Mouse (Mus musculus) lung, postnatal 25 days (tissue): ENCODE measurements around the gene Prrx1.

ENCODE experiments used
- DNase-seq: peaks from one replicate; pipeline ENCODE4 v3.0.0; 2022; ENCODE audit warnings: low spot score

The Prrx1 gene

DNA sequence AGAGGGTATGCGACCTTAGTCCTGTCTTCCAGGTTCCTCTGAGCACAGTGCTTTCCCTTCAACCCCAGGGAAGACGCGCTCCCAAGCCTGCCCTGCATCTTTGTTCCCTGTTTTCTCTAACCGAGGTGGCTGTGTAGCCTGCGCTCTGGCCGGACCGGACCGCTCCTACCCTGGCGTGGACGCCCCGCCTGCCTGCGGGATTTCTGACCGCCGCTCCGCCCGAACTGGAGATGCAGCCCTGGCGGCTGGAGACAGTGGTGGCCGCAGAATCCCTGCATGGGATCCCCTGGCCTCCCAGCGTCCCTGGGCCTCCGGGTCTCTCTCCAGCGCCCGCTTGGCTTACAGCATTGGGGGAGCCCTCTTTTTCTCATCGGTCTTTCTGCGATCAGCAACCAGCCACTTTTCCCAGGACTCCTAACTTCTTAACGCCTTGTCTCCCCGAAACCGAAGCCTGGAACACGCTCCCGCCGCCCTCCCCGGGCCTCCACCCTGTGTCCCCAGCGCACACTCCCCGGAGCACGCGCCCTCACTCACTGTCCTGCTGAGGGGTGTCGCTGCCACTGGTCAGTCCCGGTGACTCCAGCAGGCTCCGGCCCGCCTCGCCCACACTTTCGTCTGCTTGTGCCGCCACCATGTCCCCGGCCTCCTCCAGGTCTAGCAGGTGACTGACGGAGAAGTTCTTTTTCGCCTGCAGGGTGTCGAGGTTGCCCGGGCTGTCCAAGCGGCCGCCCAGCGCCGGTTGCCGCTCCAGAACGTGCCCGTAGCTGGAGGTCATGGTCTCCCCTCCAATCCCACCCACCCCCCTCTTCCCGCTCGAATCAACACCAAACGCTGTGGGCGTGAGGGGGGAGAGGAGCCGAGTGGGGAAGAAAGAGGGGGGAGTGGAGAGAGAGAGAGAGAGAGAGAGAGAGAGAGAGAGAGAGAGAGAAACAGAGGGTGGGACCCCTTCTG is 1.4 kb downstream of the Prrx1 start:
- no peak for DNase-seq

DNA sequence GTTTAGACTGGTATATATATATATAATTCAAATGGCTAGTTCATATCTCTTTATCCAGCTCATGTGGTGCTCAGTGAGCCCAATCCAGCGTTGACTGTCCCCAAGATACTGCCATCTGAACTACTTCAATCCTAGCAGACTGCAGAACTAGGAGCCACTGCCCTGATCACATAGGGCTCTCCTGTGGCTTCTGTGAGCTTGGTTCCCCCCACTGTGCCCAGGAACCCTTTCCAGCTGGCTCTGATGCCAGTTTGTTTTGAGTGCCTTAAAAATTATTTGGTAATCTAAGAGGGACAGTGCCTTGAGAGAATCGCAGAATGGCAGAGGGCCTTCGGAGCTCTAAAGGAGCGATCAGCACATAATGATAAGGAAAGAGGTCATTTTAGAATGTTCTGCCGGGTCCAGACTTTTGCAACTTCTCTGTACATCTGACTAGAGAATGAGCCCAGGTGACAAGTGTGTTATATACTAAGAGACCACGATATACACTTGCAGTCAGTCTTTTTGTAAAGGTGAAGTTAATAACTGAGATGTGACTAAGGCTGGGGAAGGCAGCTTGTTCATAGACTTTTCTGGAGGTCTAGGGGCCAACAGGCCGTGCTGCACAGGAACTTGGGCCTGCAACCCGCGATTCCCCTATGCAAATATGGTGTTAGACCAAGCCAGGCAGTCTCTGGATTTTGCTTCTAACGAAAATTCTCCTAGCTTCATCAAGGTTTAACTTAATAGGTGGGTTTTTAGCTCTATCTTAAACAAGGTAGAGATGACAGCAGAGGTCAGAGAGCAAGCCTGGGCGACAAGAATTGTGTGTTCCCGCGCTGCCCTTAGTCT is 2.3 kb downstream of the Prrx1 start:
- DNase-seq: no peak

DNA sequence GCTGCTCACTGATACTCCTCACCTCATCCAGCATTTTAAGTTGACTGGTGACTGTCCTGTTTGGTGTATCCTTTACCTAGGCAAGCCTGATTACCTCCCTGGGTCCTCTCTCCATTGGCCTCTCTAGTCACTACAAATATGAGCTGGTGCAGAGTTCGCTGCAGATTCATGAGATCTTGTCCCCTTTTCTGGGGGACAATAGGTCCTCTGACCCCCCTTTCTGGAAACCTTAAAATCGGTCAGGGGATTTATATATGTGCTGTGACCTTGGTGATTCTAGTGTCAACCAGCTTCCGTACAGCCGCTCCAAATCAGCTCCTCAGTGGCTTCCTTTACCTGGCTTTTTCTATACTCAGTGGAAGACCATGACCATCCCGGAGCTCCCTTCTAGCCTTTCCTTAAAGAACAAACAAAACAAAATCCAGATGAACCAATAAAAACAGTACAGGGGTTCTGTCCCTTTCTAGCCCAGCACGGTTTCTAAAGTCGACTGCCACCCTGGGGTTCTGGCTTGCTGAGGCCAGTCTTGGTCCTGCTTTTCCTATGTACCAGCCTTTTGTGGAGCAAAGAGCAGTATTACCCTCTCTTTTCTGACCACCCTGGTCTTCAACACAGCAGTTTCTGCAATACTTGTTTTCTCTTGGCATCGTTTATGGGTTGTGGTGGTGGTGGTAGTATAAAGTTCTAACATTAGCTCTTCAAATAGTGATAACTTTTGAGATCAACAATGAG is 3.3 kb downstream of the Prrx1 start:
- DNase-seq: no peak

DNA sequence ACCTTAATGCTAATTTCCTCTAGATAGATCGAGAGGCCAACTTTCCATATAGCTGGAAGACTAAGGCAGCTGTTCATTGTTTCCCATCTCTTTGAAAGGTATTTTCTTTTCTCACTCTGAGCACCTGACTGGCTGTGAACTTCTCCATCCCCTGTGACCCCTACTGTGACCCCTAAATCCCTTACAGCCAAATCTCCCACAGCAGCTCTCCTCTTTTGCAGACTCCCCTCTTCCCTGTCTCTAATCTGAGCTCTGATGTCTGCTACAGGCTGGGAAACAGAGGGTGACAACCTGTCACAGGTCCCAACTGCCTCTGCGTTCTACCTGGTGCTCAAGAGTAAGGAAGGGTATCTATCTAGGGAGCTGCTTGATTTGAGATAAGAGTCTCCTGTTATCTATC is 4.0 kb downstream of the Prrx1 start:
- DNase-seq: no peak

DNA sequence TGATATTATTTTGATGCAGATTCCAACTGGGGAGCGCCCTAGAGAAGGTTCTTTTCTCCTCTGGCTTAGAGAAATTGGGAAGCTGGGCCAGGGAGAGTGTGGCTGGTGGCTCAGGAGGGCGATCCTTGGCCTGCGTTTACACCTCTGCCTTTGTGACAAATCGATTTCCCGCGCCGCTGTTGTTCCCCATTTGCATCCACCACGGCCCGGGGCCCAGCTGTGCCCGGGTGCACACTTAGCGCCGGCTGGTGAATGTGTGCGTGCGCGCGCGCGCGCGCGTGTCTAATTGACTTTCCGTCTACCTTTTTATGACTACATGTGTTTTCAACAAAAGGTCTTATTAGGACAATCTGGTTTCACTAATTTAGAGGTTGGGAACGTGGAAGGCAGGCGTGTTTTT is 4.9 kb downstream of the Prrx1 start:
- no peak for DNase-seq

DNA sequence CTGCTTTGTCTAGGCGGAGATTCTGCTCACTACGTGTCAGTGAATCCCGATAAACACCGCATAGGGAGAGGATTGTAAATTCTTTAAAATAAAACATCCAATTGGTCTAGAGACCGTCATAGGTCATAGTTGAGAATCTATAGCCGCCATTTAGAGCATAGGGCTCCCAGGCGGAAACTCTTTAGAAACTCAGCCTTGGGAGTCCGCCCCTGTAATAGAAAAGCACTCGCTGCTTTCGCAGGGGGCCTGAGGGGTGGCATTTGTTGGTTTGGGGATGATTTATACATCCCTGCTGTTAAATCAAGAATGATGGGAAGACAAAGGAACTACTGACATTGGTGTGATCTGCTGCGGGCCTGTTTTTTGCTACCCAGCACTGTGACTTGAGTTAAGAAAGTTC is 5.8 kb downstream of the Prrx1 start:
- no peak for DNase-seq

DNA sequence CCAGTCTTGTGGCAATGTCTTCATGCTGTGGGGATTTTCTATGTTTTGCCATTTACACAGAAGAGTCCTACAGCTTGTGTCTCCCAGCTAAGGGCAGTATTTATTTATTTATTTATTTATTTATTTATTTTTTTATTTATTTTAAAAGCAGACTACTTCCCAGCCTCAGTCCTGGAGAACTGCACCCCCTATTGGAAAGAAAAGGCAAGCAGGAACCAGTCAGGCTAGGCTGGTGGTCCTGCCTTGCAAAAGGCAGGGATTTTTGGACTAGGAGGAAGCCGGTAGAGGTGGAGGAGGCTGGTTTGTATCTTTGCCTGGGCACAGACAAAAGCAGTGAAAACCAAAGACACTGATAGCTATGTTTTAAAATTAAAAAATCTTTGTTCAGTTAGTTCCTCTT is 7.6 kb downstream of the Prrx1 start:
- DNase-seq: no peak

DNA sequence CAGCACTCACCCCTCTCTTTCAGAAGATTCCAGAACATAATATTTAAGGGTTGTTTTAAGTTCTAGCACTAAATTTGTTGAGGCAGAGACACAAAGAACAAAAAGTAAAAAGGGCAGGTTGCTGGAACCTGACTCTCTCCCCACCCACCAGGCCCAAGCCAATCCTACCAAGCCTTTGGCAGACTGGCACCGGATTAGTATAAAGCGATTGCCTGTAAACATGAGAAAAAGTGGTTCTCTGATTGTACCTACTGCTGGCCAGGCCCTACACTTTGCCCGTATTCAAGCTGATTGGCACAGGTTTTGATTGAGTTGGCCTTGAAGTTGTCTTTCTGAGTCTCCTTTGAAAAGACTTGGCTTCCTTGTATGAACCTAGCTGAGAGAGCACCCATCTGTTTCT is 8.7 kb downstream of the Prrx1 start:
- DNase-seq: no peak

DNA sequence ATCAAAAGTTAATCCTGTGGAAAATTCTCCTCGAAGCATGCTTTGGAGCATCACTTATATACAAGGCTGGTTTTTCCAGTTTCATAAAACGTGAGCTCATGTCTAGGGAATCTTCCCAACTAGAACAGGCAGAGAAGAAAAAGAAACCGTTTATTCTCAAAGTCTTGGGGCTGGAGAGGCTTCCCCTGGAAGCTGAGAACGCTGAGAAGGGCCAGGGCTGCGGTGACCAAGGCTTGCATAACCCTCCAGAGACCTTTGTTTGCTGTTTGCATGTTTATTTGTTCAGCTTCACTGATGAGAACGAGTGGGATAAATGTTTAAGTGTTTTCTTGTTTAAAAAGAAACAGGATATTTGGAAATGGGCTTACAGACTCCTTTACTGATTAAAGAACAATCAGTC is 11.2 kb downstream of the Prrx1 start:
- no peak for DNase-seq

DNA sequence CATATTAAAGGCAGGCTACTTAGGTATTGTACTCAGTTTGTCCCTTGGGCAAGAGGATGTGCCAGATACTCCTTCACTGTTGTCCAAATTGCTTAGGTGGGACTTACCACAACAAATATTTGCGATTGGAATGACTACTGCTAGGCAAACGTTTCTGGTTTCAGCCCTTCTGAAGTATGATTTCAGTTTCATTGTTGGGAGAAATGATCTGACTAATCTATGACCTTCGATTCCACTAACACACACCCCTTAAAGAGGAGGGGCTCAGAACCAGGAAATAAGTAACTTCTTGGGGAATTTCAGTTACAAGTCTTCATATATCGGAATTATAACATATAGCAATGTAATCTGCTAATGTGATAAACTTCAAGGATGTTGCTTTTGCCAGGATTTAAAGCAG is 20.4 kb downstream of the Prrx1 start:
- no peak for DNase-seq

DNA sequence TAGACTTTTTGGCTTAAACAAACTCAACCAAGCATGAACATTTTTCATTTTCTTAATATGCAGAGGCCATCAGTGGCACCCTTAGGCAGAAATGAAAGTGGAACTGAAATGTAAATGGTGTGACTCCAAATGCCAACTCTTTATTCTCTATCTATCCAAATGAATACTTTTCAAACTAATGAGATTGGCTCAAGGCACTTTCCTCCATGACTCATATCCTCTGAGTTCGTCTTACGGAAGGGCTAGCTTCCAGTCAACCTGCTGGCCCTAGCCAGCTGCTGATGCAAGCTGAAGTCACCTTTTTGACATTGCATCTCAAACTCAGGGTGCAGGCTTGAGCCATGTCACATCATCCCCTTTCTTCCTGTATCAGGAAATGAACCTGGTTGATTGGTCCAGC is 21.6 kb downstream of the Prrx1 start:
- DNase-seq: no peak

DNA sequence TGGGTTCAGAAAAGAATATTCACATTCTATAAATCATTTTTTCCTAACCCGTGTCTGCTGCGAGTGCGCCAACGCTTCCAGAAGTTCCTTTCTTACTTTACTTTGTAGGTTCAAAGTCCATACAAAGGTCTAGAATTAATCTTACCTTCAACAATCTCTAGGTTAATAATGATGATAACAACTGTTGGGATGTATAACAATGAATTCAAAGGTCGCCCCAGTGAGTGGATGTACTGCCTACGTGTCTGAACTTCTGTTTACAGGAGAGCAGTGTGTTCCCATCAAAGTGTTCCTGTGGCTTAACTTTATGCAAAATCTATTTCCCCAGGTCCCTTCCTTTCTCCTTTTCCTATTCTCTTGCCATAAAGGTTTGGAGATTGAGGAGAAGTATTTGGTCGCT is 24.4 kb downstream of the Prrx1 start:
- DNase-seq: no peak

DNA sequence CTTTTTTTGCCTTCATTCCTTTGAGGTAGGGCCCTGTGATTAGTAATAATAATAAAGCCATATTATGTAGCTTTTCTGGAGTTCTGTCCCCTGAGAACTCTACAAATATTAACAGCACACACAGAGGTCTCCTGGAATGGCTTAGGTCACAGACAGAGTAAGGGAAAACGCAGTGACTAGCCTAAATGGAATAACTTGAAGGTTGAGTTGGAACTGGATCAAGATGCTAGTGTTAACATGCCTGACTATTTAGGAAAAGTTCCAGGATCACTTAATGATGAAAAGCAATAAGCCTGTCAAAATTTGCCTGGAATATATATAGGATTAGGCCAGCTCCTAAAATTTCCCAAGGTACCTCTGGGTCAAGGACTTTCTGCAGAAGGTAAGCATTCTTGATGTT is 28.0 kb downstream of the Prrx1 start:
- DNase-seq: no peak

DNA sequence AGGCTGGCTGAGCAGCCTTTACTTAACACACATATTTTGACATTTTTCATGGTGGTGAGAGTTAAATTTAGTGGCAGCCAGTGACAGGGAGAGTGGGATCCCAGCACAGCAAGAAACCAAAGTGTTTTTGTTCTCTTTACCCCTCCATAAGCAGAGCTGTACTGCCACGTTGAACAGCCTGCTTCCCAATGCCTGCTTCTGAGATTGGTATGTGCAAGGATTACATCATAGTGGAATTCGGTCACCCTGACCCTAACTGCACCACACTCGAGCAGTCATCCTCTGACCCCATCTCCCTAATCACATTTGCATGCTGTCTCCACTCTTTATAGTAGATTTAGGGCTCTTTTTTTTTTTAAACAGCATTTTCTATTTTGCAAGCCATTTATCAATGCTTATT is 28.4 kb downstream of the Prrx1 start:
- DNase-seq: no peak

DNA sequence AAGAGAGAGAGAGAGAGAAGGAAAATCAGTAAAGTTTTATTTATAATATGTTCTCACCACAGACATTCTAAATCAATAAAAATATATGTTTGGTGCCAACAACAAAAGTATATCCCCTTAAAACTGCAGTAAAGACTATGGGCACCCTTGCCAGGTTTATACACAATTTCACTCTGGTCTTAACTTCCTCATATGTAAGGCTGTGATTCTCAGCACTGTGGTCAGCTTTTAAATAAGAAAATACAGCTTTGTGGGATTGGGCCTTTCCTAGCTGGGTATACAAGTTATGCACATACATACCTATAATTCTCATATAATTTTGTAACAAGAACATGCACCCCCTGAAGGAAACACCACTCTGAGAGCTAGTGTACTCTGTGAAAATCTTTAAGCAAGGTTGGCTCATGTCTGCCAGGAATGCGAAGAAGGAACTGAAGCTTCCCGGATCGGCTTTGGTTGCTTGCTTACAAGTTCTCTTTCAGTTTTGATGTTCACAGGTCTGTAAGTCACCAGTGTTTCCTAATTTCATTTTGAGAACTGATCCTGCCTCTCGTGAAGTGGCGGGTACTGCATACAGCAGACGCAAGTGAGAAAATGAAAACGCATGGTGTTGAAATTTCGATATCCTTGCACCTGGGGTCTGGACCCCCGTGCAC is 29.4 kb downstream of the Prrx1 start:
- DNase-seq: no peak

DNA sequence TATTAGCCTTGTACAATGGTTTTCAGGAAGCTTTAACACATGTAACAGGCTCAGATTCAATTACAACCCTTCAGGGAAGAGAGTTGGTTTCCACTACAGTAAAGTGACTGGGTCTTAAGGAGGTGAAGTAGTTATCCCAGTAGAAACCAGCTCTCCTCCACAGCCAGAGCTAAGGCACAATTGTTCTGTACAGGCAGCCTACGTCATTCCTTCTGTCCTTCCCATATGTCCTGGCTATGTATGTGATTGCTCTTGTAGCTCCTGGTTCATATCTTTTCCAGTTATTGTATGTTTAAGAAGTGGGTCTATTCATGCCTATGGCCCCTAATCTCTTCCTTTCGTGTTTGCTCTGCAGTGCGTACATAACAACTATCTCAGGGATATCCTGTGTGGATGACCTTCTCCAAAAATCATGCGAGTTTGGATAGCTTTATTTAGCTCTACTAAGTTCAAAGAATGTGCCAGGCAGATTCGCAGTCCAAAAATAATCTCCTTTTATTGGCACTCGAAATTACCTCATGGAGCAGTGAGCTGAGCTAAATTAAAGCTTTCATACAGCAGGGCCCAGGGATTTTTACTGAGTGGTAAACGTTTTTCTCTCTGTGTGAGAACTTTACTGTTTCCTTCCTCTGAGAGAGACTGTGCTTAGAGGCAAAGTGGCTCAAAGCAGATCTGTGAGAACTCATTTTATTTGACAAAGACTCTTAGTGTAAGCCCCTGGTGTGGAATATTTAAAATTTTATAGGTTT is 31.9 kb downstream of the Prrx1 start:
- DNase-seq: no peak

DNA sequence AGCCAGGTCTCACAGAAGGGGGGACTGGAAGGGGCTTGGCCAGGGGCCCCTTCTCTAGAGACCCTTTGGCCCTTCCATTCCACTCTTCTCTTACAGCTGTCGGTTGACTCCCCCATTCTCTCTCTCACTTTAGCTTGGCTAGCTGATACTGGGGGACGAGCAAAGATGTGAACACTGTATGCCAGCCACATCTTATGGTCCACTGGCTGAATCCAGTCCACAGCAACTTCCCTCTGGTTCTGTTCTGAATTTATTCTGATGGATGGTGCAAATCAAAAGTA is 32.7 kb downstream of the Prrx1 start:
- DNase-seq: no peak

DNA sequence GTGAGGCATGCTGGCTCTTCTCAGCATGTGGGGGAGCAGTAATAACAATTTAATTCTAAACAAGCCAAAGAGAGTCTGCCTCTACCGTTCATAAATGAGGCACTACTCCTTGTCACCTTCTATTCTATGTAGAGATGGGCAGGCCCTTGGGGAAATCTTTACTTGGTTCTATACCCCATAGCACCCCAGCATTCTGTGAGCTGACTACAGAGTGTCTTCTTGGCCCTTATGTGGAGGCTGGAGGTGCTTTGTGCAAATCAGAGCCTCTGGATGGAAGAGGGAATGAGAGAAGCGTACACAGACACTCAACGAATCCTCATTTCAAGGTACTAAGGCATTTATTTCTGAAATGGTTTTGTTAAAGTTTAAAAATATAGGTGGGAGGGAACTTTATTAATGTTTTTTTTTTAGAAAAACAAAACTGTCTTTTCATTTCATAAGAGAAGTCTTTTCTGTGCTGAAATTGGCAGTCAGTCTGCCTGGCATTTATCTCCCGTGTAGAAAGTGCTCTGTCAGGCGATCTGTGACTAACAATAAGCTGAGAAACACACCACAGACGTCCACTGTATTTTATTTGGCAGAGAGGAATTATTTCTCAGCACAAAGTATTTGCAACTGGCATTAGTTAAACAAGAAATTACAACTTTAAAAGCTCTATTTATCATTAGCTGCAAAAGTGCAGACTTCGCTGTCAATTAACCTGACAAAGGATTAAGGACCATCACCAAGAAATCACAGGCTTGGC is 33.2 kb downstream of the Prrx1 start:
- no peak for DNase-seq

DNA sequence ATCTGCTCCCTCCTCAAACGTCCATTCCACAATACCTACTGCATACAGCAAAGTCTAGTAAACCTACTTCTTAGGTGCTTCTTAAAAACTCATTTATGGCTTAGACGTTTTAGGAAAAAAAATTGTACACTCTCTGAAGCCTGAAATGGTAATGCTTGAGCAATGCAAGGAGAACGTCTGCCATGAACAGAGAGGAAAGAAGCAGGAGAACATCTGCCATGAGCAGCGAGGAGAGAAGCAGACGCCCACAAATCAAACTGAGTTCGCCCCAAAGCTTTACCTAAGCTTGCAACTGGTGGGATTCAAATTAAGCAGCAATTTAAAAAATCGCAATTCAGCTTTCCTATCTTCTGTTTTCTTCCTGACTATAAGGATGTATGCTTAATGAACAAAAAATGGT is 36.4 kb downstream of the Prrx1 start:
- DNase-seq: no peak

DNA sequence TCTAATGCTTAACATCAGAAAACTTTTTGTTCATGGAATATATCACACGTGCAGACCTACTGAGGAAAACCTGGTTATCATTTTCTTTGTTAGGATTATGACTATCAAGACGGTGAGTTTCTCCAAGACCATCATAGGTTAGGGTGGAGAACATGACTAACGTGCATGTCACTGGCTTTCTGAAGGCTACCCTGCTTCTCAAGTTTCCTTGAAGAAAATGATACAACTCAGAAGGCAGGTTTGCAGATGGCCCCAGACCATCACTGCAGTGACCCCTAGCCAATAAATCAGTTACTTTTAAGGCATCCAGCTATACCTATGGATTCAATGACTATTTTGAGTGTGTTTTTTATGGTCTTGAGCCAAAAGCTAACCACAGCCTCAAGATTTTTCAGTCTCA is 38.6 kb downstream of the Prrx1 start:
- DNase-seq: no peak

DNA sequence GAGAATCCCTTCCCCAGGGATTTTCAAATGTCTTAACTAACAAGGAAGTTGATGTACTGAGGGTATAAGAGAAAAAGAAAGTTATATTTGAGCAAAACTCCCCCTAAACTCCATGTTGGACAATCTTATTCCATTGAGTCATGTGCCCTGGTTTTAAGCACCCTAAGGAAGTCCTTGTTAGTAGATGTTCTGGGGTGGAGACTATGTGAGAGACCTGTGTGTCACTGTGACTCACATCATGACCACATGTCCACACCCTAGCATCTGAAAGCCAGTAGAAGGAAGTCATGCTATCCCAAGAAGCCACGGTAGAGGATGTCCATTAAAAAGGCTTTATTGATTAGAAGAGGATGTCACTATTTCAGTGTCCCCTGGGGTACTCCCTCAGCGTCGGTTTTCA is 40.4 kb downstream of the Prrx1 start:
- DNase-seq: no peak
